Mouse (Mus musculus) thymus, postnatal 4 days (tissue): ENCODE results near the gene Ppp4c.
"Not testable (repeated sequence)": the region's sequence is repeated elsewhere in the genome, so short reads cannot be mapped to it uniquely, and the experiment has no call there.

Source experiments
- DNase-seq: peaks from one replicate; pipeline ENCODE4 v3.0.0; 2021

Gene Ppp4c

DNA sequence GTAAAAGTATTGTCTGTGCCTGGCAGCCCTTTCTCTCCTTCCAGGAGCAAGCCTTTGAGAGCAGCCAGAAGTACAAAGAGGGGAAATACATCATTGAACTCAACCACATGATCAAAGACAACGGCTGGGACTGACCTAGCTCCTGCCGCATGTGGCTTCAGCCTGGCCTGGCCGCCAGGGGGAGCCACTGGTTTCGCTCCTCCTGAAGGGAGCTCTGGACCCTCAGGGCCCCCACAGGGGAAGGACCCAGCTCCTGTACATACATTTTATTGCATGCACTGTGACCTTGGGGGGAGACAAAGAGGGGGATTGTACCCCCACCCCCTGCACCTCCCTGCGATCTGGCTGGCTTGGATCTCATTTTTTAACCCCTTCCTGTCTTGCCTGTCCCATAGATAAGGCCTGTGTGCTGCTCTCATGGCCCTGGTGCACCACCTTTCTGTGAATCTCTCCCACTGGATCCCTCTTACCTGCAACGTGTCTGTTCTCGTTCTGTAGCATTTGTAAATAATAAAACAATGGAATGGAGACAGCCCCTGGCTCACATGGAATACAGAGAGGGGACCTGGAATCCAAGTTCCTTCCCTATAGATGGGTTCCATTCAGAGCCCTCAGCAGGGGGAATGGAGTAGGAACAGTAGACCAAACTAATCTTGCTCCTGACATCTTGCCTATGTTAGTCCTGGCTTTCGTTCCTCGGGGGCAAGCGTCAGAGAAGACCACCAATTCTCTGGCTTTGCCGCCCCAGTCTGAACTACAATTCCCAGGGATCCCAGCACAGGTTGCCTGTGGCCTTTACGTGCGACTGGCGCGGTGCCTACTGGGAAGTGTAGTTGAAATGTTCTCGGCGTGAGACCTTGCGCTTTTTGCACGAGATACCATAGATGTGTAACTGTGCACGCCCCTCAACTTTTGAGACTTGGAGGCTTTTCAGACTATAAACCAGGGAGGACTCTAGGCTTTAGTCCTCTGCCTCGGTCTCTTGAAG, 12.0 kb downstream of the Ppp4c start:
- DNase-seq, result peak; percentile 97

DNA sequence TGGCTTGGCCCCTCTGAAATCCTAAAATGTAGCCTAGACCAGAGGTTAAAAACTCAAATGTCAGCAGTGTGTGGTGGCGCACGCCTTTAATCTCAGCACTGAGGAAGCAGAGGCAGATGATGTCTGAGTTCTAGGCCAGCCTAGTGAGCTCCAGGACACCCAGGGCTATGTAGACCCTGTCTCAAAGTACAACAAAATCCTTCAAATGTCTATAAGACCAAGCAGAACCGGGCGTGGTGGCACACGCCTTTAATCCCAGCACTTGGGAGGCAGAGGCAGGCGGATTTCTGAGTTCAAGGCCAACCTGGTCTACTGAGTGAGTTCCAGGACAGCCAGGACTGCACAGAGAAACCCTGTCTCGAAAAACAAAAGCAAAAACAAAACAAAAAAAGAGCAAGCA, 13.2 kb downstream of the Ppp4c start:
- not testable (repeated sequence) for DNase-seq

DNA sequence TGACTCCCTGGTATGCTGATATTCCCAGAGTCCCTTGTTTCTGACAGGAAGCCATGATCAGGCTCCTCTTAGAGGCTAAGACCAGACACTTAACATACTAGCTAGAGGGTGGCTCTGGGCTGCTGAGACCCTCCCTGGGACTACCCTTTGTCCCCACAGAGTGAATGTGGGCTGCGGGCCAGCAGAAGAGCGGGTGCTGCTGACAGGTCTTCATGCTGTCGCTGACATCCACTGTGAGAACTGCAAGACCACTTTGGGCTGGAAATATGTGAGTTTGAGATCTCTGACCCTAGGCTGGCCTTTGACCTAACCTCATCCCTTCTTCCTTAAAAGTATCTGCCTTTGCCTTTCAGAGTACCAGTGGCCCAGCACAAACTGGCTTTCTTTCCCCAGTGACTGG, 14.1 kb downstream of the Ppp4c start:
- DNase-seq, result no peak

DNA sequence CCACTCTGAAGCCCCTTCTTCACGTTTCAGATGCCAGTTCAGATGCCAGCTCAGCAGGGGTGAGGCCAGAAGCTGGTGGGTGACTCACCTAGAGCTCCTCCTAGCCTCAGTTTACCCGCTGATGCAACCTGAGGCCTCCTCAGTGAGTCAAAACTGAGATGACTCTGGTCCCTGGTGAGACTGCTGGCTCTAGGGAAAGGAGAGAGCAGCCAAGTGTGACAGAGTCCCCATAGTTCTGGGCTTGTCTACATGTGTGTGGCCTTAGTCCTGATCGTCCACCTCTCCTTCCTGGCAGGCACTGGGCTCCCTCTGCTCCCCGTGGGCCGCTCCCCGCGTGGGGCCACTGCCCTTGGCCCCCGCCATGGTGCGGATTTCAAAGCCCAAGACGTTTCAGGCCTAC, 14.8 kb downstream of the Ppp4c start:
- peak; percentile 41 for DNase-seq

DNA sequence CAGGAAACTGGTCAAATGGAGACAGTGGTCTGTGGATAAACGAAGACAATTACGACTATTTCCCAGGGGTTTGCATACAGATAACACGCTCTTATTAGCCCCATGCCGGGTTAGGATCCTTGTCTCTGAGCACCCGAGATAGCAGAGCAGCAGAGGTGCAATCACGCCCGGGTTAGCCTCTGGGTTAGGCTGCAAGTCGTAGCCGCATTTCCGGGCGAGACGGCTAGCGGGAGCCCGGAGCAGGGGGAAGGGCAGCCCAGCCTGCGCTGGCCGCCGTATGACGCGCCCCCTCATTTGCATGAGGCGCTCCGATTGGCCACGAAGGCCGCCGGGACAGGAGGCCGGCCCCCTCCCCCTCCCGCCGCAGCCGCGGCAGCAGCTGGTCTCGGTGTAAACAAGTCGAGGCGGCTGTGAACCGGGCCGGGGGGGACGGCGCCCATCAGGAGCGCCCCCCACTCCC, 15.7 kb downstream of the Ppp4c start, which contains the start of gene Ypel3:
Gene Ypel3 (plus strand): TSS at position 358 of the 460 bp plus-strand sequence.
- DNase-seq, result peak; percentile 97

DNA sequence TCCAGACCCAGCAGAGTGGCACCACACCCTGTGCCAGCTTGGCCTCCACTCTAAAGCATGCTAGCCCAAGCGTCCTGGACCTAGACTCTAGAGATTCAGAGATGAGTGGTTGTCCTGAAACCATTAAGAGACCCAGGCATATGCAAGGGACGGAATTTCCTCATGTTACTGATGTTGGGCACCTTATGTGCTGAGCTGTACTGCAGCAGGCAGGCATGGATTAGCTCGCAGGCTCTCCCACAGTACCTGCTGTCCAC, 16.4 kb downstream of the Ppp4c start:
- no peak for DNase-seq

DNA sequence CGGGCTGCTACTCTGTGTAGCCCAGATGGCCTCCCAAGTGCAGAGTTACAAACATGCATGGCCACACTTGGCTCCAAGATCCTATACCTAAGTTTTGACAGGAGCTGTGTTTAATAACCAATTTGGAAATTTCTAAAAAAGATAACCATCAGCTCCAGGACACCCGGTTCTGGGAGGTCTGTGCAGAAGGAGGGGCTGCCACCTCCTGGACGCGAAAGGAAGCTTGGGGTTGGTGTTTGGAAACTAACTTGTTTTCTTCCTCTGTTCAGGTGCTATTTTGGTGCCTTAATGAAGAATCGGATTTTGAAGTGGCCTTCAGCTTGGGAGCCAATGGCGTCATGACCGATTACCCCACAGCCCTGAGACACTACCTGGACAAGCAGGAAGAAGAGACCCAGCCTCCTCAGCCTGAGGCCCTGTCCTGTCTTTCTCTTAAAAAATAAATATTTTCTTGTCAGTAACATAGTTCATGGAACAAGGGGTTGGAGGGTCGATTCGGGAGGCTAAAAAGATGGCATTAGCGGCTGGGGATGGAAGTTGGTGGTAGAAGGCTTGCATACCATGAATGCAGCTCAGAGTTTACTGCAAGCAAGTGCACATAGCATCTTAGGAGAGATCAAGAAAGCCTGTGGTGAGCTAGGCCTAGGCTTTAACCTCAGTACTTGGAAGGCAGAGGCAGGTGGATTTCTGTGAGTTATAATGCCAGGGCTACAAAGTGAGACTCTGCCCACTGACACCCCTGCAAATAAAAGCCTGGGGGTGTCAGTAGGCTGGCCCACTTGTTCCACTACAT, 16.9 kb downstream of the Ppp4c start:
- DNase-seq, result peak; percentile 57

DNA sequence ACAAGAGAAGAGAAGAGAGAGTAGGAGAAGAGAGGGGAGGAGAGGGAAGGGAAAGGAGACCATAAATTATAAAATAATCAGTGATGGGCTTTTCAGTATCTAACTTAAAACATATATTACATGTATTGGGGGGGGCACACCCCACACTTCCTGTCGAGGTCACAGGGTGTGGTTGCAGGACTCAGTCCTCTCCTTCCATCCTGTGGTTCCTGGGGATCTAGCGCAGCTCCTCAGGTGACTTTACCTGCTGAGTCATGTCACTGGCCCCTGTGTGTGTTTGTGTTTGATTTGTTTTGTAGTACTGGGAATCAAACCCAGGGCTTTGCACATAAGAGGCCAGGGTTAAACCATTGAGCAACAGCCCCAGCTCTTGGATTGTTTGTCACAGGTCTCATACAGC, 17.8 kb downstream of the Ppp4c start:
- no peak for DNase-seq

DNA sequence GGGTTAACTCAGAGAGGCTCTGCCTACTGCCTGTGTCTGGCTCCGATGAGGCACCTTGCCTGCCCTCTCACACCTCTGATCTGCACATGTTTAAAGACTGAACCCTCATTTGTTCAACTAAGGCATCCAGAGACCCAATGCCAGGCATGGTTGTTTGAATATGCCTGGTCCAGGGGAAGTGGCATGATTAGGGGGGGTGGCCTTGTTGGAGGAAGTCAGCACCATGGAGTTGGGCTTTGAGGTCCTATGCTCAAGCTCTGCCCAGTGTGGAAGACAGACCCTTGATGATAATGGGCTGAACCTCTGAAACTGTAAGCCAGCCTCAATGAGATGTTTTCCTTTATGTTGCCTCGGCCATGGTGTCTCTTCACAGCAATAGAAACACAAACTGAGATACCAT, 18.9 kb downstream of the Ppp4c start:
- DNase-seq, result no peak

DNA sequence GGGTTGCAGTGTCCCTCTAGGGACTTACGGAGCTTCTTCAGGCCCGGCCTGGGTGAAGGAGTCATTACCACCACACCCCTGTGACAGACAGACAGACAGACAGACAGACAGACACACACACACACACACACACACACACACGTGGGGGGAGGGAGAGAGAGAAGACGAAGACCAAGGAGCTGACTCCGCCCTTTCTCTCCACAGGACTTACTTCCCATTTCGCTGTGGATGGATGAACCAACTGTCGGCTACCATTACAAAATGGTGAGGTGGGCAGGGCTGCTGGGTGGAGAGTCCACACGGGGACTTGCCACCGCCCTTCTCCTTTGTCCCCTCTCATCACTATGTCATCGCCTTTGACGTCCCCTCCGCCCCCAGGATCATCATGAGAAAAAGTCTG, 21.5 kb downstream of the Ppp4c start:
- no peak for DNase-seq

DNA sequence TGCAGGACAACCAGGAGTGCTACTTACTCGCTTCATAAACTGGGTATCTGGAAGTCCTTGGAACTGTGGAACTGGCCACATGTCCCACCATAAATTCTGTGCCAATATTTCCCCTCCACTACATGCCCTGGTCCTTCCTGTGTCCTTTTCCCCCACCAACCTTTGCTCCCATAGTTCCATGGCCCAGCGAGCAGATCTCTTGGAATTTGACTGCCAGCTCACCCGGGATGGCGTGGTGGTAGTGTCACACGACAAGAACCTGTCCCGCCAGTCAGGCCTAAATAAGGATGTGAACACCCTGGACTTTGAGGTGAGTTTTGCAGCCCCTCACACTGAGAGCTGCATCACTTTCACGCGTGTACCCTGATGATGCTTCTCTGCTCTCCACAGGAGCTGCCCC, 25.3 kb downstream of the Ppp4c start:
- DNase-seq, result no peak

DNA sequence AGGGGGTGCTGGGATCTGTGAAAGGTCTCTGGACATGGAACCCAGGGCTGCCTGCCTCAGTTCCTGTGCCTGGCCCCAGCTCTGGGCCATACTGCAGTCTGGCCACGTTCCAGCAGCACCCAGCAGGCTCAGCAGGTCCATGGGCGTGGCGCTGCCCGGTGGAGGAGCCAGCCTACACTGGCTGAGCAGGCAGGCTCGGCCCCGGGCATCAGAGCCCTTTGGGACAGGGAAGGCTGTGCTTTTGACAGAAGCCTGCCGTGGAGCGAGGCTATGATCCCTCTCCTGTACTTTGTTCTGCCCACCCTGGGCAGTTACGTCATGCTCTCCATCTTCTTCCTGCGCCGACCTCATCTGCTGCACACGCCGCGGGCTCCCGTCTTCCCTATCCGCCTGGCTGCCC, 26.1 kb downstream of the Ppp4c start, which contains the start of gene Gdpd3:
Gene Gdpd3 (plus strand): TSS at position 134 of the 400 bp plus-strand sequence.
- DNase-seq, result no peak

DNA sequence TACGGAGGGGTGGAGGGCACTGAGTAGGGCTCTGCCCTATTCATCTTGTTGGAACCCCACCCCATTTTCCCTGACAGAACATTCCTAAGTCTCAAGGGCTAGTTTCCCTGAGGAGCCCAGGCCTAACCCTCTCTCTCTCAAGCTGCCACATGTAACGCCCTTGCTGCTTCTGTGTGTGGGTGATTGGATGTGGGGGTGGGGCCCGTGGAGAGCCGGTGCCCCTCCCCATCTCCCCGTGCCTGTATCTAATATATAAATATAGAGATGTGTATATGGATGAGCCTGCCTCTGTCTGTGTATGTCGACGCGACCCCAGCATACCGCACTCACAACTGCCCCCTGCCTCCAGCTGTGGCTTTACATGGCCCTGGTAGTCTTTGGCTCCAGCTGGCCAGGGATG, 26.8 kb downstream of the Ppp4c start:
- no peak for DNase-seq

DNA sequence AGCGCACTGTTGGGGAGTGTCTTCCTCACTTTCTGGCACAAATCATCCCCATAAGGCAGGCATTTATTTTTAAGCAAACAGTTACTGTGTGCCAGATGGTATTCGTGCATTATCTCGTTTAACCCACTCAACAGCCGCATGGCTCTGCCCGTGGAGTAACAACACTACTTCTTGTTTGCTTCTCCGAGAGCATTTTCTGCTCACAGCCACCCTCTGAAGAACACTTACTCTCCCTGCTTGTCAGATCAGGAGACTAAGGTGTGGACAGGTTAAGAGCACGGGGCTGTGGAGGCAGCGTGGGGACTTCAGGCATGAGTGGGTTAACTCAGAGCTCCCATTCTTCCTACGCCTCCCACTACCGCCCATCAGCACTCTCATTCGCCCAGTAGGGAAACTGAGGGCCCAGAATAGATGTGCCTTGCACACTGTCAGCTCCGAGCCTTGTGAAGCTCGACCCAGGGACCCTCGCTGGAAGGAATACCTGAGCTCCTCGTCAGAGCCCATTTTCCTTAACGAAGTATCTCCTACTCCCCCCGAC, 29.8 kb downstream of the Ppp4c start:
- no peak for DNase-seq

DNA sequence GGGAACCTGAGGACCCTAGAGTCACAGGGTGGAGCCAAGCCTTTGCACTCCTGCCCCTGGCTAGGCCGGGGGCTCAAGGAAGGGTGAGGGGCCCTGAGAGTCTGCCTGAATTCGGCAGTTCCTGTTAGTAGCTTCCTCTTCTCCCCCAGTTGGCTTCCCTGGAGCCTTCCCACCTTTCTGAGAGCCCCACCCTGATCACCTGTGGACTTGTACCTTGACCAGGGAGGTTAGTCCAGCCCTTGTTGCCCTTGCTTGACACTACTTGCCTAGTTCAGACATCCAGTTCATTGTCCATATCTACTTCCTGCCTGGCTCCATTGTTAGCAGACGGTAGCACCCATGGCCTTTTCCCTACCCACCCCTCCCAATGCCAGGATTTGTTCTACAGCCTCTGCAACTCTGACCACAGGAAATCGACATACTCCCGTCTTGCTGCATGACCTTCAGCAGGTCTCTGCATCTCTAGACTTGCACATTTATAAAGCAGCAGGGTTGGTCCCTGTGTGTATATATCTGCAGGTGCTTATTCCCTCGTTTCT, 30.7 kb downstream of the Ppp4c start:
- DNase-seq, result peak; percentile 7

DNA sequence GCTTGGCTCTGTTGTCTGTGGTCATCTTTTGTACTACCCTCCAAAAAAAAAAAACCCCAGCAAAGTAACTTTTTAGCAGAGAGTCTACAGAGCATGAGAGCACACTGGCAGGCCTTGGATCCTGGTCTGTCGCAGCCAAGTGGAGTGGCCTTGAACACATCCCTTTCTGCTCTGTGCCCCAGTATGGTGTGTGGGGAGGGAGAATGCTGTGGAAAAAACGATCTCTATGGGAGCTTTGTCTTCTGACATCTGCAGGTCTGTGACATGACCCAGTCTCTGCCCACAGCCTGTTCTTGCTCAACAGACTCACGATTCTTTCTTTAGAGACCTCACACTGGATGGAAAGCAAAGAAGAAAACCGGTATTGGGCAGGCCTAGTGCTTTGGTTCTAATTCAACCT, 31.3 kb downstream of the Ppp4c start:
- peak; percentile 7 for DNase-seq

DNA sequence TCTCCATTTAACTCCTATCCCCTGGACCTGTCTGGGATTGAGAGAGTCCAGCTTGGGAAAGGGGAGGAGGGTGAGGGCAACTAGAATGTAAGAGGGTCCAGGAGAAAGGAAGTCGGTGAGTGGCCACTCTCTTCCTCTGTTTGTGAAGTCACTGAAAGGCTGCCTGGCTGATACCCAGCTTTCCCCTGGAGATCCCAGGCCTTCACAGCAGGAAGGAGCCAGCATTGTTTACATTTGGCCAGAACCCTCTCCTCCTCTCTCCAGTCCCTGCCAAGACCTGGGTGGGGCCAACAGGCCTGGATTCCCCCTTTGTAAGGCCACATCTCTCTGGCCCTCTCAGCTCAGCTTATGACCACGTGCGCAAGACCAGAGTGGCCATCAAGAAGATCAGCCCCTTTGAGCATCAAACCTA, 31.9 kb downstream of the Ppp4c start:
- no peak for DNase-seq

DNA sequence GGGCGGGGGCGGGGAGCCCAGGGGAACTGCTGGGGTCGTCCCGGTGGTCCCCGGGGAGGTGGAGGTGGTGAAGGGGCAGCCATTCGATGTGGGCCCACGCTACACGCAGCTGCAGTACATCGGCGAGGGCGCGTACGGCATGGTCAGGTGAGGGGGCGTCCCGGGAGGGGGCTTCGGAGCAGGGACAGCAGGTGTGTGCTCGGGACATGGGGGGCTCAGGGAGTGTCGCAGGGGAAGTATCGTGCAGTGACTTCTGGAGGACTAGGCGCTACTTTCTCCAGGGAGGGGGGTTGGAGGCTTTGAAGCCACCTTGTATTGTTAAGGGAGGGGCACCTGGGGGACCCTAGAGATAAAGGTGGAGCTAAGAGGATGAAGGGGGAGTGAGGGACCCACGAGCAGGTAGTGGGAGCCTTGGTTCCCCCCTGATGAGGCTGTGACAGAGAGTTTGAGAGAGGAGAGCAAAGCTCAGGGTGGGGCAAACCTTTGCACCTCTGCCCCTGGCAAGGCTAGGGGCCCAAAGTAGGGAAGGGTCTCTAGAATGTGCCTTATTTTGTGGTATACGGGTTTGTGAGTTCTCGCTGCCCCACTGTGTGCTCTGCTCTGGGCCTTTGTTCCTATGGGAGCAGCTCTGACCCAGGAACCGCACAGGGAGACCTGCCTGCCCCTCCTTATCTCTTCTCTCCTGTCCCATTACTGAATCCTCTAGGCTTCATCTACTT, 32.5 kb downstream of the Ppp4c start:
- DNase-seq, result no peak

DNA sequence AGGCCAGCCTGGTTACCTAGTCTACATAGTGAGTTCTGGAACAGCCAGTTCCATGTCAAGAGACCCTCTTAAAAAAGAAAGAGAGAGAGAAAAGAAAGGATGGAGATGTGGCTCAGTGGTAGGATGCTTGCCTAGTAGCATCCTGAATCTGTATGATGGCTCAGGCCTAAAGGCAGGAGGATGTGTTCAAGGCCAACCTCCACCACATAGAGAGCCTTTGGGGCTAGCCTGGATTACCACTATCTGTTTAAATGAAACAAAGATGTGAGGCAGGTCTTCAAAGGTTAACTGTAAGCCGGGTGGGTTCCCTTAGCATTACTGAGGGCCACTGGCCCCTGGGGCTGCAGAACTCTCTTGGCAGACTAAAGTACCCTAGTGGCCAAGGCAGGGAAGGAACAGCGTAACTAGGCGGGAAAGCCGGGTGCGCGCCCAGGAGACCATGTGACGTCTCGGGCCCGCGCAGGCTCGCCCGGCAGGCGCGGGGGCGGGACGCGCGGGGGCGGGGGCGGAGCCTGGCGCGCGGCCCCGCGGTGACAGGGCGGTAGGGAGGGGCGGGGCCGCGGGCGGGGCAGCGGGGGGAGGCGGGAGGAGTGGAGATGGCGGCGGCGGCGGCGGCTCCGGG, 33.1 kb downstream of the Ppp4c start, which contains the start of gene Mapk3:
Gene Mapk3 (plus strand): TSS at position 552 of the 622 bp plus-strand sequence.
- peak; percentile 94 for DNase-seq

DNA sequence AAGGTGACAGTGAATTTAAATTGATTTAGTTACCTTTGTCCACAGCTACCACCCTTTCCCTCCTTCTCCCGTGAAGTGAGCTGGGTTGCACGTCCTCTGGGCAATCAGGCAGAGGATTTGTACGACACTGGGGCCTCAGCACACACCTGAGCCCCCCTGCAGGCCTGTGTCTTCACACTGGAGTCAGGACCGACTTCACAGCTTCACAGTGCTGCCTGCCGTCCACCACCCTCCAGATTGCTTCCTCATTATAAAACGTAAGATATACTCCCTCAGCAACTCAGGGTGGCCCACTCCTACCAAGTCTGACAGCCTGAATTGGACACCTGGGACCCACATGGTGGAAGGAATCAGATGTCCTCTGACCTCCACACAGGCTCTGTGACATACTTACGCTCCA, 33.8 kb downstream of the Ppp4c start:
- DNase-seq, result peak; percentile 21

DNA sequence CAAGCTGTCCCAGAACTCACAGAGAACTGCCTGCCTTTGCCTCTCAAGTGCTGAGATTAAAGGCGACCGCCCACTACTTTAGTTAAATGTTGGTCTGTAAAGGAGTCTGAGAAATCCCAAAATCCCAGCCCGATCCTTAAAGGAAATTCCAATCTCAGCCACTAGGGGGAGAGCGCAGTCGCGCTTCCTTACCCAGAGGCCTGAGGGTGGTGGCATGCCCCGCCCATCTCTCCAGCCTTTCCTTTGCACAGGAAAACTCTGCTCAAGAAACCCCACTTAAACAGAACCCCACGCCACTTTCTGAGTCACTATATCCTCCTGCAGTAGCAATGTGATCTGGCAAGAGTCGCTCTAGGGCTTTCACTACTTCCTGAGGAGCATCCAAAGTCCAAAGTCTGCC, 37.4 kb downstream of the Ppp4c start:
- peak; percentile 71 for DNase-seq
